Mouse (Mus musculus) heart, postnatal 0 days (tissue): ENCODE measurements around the gene Lmf1. TPM values are rescaled to one million over a fixed set of nuclear protein-coding genes. Genes with fewer than 3 reads are reported as not detected.

ENCODE experiments used
- ATAC-seq: fragments of 200-750 bp; cut with Nextera tagmentation; 2 replicates; pipeline ENCODE4 v1.8.0; 2017; ENCODE audit warnings: low read depth, moderate number of reproducible peaks, moderate library complexity; ENCODE audit not compliant: insufficient read depth
- DNase-seq: peaks from one replicate; pipeline ENCODE4 v3.0.0-alpha.2; 2016; ENCODE audit warnings: low spot score
- H3K27ac ChIP-seq: fragments of 300-500 bp; sonication (generic); 2 replicates; pipeline ENCODE4 v1.5.1; 2014; ENCODE audit warnings: low read depth, mild to moderate bottlenecking
- H3K27me3 ChIP-seq: fragments of 300-500 bp; sonication (generic); 2 replicates; pipeline ENCODE4 v1.6.1; 2014; ENCODE audit warnings: low read length, mixed read lengths; ENCODE audit not compliant: control insufficient read depth, insufficient read depth
- H3K36me3 ChIP-seq: fragments of 300-500 bp; sonication (generic); replicated peaks from 2 replicates; pipeline ENCODE4 v1.6.1; 2014; ENCODE audit warnings: low read length, mixed read lengths; ENCODE audit not compliant: control insufficient read depth, insufficient read depth
- H3K4me1 ChIP-seq: fragments of 300-500 bp; sonication (generic); 2 replicates; pipeline ENCODE4 v1.6.1; 2014; ENCODE audit warnings: antibody characterized with exemption; ENCODE audit not compliant: control insufficient read depth, insufficient read depth
- H3K4me2 ChIP-seq: fragments of 300-500 bp; sonication (generic); 2 replicates; pipeline ENCODE4 v1.6.1; 2014; ENCODE audit warnings: low read depth, mild to moderate bottlenecking, low read length, moderate library complexity
- H3K4me3 ChIP-seq: fragments of 300-500 bp; sonication (generic); 2 replicates; pipeline ENCODE4 v1.5.1; 2014; ENCODE audit warnings: low read depth, low read length
- H3K9ac ChIP-seq: fragments of 300-500 bp; sonication (generic); replicated peaks from 2 replicates; pipeline ENCODE4 v1.6.1; 2014; ENCODE audit warnings: low read depth, low read length, mixed read lengths
- H3K9me3 ChIP-seq: fragments of 300-500 bp; sonication (generic); replicated peaks from 2 replicates; pipeline ENCODE4 v1.6.1; 2016; ENCODE audit warnings: low read length; ENCODE audit not compliant: control insufficient read depth
- CTCF ChIP-seq: IDR thresholded peaks from 2 replicates; pipeline ENCODE4 v1.5.1; 2016; ENCODE audit warnings: antibody characterized with exemption, control low read depth, low read depth
- EP300 ChIP-seq: IDR thresholded peaks from 2 replicates; pipeline ENCODE4 v1.6.1; 2016; ENCODE audit warnings: antibody characterized with exemption, low read depth
- WGBS: fragments of 180-500 bp; shearing (Covaris S2); extraction: QIAGEN DNeasy Blood & Tissue Kit; methylation state at CpG from one replicate; pipeline ENCODE4 v1.1.7; 2014; 5-methylcytosine and 5-hydroxymethylcytosine counted together
- polyA plus RNA-seq: library from polyadenylated mRNA; unstranded; fragments of >200 nt; fragmentation: Nextera tagmentation; extraction: Ambion mirVana; gene quantifications from 2 replicates; pipeline ENCODE4 v1.2.1, GENCODE M21; 2015
- total RNA-seq: library from RNA; depleted of rRNA; stranded (reverse); fragments of >200 nt; gene quantifications from 2 replicates; pipeline ENCODE4 v1.2.3, GENCODE M21; 2014; ENCODE audit warnings: low replicate concordance

Gene Lmf1
- total and polyA plus RNA-seq, 2 experiments from 2014 or later: 30.6 to 44.9 TPM

GRCm38 (mm10) chr17:25638442-25638841 lies 59.6 kb downstream of the Lmf1 start:
- WGBS: 85% methylated on average over 4 of the region's 4 CpGs
- H3K27ac ChIP-seq: no peak overlapping the region
- DNase-seq (no peak), ATAC-seq (no peak)
- peaks cover 5% of the 10 kb centered on the region; the same call in 1 of the 2 replicates for H3K36me3 ChIP-seq
- H3K4me2 ChIP-seq: no peak overlapping the region
- H3K4me1 ChIP-seq: no peaks in the 10 kb centered on the region
- H3K27me3 ChIP-seq: no peaks in the 10 kb centered on the region
- no peak overlapping the region for H3K9ac ChIP-seq
- TF ChIP-seq CTCF (no peak), EP300 (no peak)
- H3K4me3 ChIP-seq: no peak overlapping the region
- no peaks in the 10 kb centered on the region for H3K9me3 ChIP-seq

DNA sequence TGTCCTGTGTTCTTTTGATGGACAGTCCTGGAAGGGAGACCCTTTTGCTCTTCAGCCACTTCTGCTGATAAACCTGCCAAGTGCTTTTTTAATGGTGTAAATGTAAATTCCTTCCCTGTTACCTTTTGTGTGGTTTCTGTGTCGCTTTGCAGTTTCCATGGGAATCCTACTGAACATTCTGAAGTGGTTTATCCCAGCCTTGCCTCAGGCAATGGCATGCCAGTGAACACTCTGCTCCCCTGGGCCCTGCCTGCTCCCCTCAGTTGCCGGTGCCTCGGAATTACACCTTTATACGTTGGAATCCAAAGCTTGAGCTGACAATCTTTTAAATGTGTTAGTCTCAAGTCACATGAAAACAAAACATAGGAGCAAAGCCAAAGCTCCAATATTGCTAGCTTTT lies 62.1 kb downstream of the Lmf1 start:
- H3K27ac ChIP-seq: no peak overlapping the region
- H3K27me3 ChIP-seq: no peaks in the 10 kb centered on the region
- H3K4me3 ChIP-seq: no peak overlapping the region
- TF ChIP-seq EP300: no peak
- no peak for TF ChIP-seq CTCF
- no peak overlapping the region for H3K9ac ChIP-seq
- ATAC-seq (no peak), DNase-seq (no peak)
- H3K4me1 ChIP-seq: no peaks in the 10 kb centered on the region
- peaks cover 5% of the 10 kb centered on the region; the same call in 1 of the 2 replicates for H3K36me3 ChIP-seq
- 77% methylated on average over 4 of the region's 4 CpGs for WGBS
- H3K4me2 ChIP-seq: no peak overlapping the region
- H3K9me3 ChIP-seq: no peaks in the 10 kb centered on the region

GRCm38 (mm10) chr17:25642032-25642431 lies 63.1 kb downstream of the Lmf1 start:
- Histone ChIP-seq H3K4me2 (no peak overlapping the region), H3K27ac (no peak overlapping the region), H3K27me3 (no peaks in the 10 kb centered on the region), H3K9ac (no peak overlapping the region), H3K36me3 (peaks cover 13% of the 10 kb centered on the region), H3K4me1 (no peaks in the 10 kb centered on the region), H3K4me3 (no peak overlapping the region), H3K9me3 (no peaks in the 10 kb centered on the region)
- TF ChIP-seq EP300: no peak
- TF ChIP-seq CTCF: no peak
- DNase-seq: peak; percentile 26
- 51% methylated on average over 8 of the region's 8 CpGs for WGBS
- peak; percentile 53; the same call in 1 of the 2 replicates for ATAC-seq

- H3K4me2 ChIP-seq: no peak overlapping the region
- no peaks in the 10 kb centered on the region for H3K9me3 ChIP-seq
- H3K9ac ChIP-seq: no peak overlapping the region
- DNase-seq (no peak), ATAC-seq (no peak)
- H3K27ac ChIP-seq: no peak overlapping the region
- H3K27me3 ChIP-seq: no peaks in the 10 kb centered on the region
- TF ChIP-seq CTCF (no peak), EP300 (no peak)
- H3K4me3 ChIP-seq: no peak overlapping the region
- no peaks in the 10 kb centered on the region for H3K4me1 ChIP-seq
- WGBS: 76% methylated on average over 13 of the region's 13 CpGs
- peaks cover 10% of the 10 kb centered on the region for H3K36me3 ChIP-seq
Observed at GRCm38 (mm10) chr17:25643517-25644294, 64.8 kb downstream of the Lmf1 start.

DNA sequence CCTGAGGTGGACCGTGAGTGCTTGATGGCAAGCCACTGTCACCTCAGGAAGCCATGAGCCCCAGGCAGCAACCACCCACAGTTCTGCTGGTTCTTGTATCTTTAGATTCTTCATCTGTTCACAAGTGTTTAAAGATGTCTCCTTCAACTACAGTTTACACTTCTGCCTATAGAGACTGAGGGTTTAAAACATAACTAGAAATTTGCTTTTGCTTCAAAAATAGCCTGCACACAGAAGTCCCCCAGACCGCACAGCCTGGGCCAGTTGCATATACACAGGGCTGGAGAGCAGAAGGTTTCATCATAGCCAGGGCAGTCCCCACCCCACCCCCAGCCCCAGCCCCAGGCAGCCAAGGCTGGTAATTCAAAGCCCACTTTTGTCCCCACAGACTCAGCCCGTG lies 65.9 kb downstream of the Lmf1 start:
- 96% methylated on average over 3 of the region's 3 CpGs for WGBS

GRCm38 (mm10) chr17:25645661-25646060 lies 66.8 kb downstream of the Lmf1 start:
- H3K36me3 ChIP-seq: peaks cover 21% of the 10 kb centered on the region
- no peak overlapping the region for H3K4me2 ChIP-seq
- no peaks in the 10 kb centered on the region for H3K27me3 ChIP-seq
- no peak overlapping the region for H3K9ac ChIP-seq
- TF ChIP-seq CTCF (no peak), EP300 (no peak)
- ATAC-seq (no peak), DNase-seq (no peak)
- H3K27ac ChIP-seq: no peak overlapping the region
- H3K4me1 ChIP-seq: no peaks in the 10 kb centered on the region
- no peak overlapping the region for H3K4me3 ChIP-seq
- WGBS: 93% methylated on average over 9 of the region's 9 CpGs
- 0 out of 2 replicates have a peak, but pooled peaks cover 2% of the 10 kb centered on the region for H3K9me3 ChIP-seq

More for the DNA sequence above, 65.9 kb downstream of the Lmf1 start:
- Histone ChIP-seq H3K9ac (no peak overlapping the region), H3K9me3 (no peaks in the 10 kb centered on the region), H3K4me1 (no peaks in the 10 kb centered on the region), H3K4me3 (no peak overlapping the region), H3K4me2 (no peak overlapping the region), H3K27me3 (no peaks in the 10 kb centered on the region), H3K36me3 (peaks cover 20% of the 10 kb centered on the region), H3K27ac (no peak overlapping the region)
- ATAC-seq (no peak), DNase-seq (no peak)
- TF ChIP-seq EP300: no peak
- no peak for TF ChIP-seq CTCF
